Mouse (Mus musculus) limb, embryonic 13.5 days (tissue): ENCODE measurements around the gene Defb36. TPM values are rescaled to one million over a fixed set of nuclear protein-coding genes. Genes with fewer than 3 reads are reported as not detected.
A peak's percentile ranks its signal among the peaks of the same experiment; 100 is the strongest.

ENCODE experiments used
- ATAC-seq: fragments of 200-750 bp; cut with Nextera tagmentation; 2 replicates; pipeline ENCODE4 v1.8.0; 2017; ENCODE audit warnings: low read depth, moderate number of reproducible peaks, moderate TSS enrichment; ENCODE audit not compliant: low FRiP score
- H3K27ac ChIP-seq: fragments of 300-500 bp; sonication (generic); 2 replicates; pipeline ENCODE4 v1.5.1; 2015; ENCODE audit warnings: inconsistent platforms, mild to moderate bottlenecking, moderate library complexity
- H3K27me3 ChIP-seq: fragments of 300-500 bp; sonication (generic); 2 replicates; pipeline ENCODE4 v1.6.1; 2015; ENCODE audit warnings: mild to moderate bottlenecking, inconsistent platforms
- H3K36me3 ChIP-seq: fragments of 300-500 bp; sonication (generic); 2 replicates; pipeline ENCODE4 v1.6.1; 2015; ENCODE audit warnings: inconsistent platforms, mild to moderate bottlenecking, moderate library complexity
- H3K4me1 ChIP-seq: fragments of 300-500 bp; sonication (generic); 2 replicates; pipeline ENCODE4 v1.6.1; 2015; ENCODE audit warnings: inconsistent platforms
- H3K4me2 ChIP-seq: fragments of 300-500 bp; sonication (generic); replicated peaks from 2 replicates; pipeline ENCODE4 v1.6.1; 2015; ENCODE audit warnings: inconsistent platforms, mild to moderate bottlenecking, moderate library complexity
- H3K4me3 ChIP-seq: fragments of 300-500 bp; sonication (generic); 2 replicates; pipeline ENCODE4 v1.5.1; 2015; ENCODE audit warnings: moderate library complexity, mild to moderate bottlenecking, inconsistent platforms
- H3K9ac ChIP-seq: fragments of 300-500 bp; sonication (generic); 2 replicates; pipeline ENCODE4 v1.6.1; 2015; ENCODE audit warnings: mild to moderate bottlenecking, inconsistent platforms
- H3K9me3 ChIP-seq: fragments of 300-500 bp; sonication (generic); 2 replicates; pipeline ENCODE4 v1.6.1; 2016; ENCODE audit warnings: inconsistent platforms
- WGBS: fragments of 180-500 bp; shearing (Covaris S2); methylation state at CpG from one replicate; pipeline ENCODE4 v1.1.7; 2015; 5-methylcytosine and 5-hydroxymethylcytosine counted together
- polyA plus RNA-seq: library from polyadenylated mRNA; unstranded; fragments of >200 nt; fragmentation: Nextera tagmentation; extraction: Ambion mirVana; gene quantifications from 2 replicates; pipeline ENCODE4 v1.2.1, GENCODE M21; 2015

The Defb36 gene
- polyA plus RNA-seq, 1 experiment from 2014 or later, result not detected

DNA sequence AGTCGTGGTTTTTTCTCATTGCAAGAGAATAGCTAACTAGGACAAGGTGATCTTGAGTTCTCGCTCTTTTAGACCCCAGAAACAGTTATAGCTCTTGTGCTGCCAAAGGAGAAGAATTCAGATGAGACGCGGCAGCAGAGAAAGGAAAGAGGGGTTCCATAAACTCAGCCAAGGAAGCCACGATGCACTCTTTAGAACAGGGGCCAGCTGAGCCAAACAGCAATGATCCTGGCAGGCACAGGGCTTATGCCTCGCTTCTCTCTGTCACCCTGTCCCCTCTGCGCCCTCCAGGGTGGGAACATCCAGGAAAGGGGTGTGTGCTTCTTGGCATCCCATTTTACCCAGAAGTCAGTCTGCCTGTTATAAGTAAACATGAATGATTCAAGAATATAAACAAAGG lies 4.8 kb upstream of the Defb36 start, which contains the start of gene Defb45:
Defb45 (minus strand) TSS at position 101 of the 400 bp plus-strand sequence.
- H3K9ac ChIP-seq, result no peak within 1 kb of the TSS
- H3K4me3 ChIP-seq, result no peak within 1 kb of the TSS
- ATAC-seq, result no peak
- H3K4me1 ChIP-seq, result no peaks in the 10 kb centered on the region
- H3K4me2 ChIP-seq, result no peak within 1 kb of the TSS
- WGBS, result 60% methylated on average over 7 of the region's 7 CpGs
- H3K9me3 ChIP-seq, result no peaks in the 10 kb centered on the region
- H3K27me3 ChIP-seq, result no peaks in the 10 kb centered on the region
- H3K27ac ChIP-seq, result no peak within 1 kb of the TSS
- H3K36me3 ChIP-seq, result no peaks in the 10 kb centered on the region

DNA sequence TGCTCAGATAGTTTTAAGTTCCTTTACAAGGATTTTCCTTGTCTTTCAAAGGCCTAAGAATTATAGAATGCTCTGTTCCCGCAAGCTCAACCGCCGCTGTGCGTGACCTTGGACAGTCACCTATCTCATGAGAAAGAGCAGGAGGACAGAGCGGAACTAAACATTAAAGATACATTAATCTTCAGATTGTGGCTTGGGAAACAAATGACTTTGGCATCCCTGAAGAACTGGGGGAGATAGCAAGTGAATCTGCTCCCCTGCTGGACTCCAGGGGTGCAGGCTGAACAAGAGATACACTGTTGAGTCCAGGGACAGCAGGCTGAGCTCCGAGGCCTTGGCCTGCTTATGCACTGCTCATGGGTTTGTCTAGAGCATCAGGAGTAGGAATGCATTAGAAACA lies 4.1 kb upstream of the Defb36 start:
- Histone ChIP-seq H3K9me3 (no peaks in the 10 kb centered on the region), H3K36me3 (no peaks in the 10 kb centered on the region), H3K27me3 (no peaks in the 10 kb centered on the region), H3K4me3 (no peak overlapping the region), H3K9ac (no peak overlapping the region), H3K4me1 (no peaks in the 10 kb centered on the region), H3K4me2 (no peak overlapping the region), H3K27ac (no peak overlapping the region)
- WGBS, result 89% methylated on average over 6 of the region's 6 CpGs
- no peak for ATAC-seq

DNA sequence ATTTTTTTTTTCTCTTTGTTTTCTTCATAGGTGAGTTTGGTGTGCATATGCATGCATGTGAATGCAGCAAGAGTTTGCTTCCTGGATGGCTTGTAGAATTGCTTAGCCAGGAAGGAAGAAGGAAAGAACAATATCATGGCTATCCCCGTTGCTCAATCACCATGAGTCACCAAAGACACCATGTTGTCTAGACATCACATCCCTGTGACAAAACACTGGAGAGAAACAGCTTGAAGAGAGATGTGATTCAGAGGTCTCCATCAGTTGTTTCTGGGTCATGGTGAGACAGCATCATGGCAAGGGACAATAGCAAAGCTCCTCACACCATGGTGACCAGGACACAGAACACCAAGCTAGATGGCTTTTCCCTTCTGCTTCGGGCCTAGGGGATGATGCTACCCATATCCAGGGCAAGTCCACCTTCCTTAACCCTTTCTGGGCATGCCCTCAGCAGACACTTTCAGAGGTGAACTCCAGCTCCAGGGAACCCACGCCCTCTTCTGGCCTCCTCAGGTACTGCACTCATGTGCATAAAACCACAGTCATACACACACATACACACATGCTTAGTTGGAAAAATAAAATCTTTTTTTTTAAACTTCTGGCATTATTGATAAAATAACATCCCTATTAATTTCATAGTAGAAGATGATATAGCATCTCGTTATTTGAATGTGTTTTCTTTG lies 2.7 kb upstream of the Defb36 start:
- H3K4me1 ChIP-seq, result no peaks in the 10 kb centered on the region
- no peak overlapping the region for H3K27ac ChIP-seq
- no peaks in the 10 kb centered on the region for H3K9me3 ChIP-seq
- H3K4me3 ChIP-seq, result no peak overlapping the region
- H3K4me2 ChIP-seq, result no peak overlapping the region
- no peak overlapping the region for H3K9ac ChIP-seq
- WGBS, result 74% methylated on average over 4 of the region's 4 CpGs
- no peaks in the 10 kb centered on the region for H3K36me3 ChIP-seq
- no peak for ATAC-seq
- H3K27me3 ChIP-seq, result no peaks in the 10 kb centered on the region

DNA sequence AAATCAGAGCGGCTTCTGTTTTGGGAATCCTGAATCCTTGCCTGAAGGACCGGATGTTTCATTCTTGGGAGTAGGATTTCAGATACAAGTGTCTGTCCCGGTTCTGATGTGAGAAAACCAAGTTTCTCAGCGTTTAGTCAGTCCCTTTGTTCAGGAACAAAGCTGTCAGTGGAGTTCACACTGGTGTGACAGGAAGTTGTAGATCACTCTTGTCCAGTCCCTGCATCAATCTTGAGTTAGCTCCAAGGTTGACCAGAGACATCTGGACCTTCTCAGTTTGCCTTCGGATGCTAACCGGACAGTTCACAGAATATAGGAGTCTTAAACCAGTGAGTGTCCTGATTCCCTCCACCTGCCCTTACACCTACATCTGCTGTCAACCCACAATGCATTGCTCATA lies 3.6 kb downstream of the Defb36 start:
- Histone ChIP-seq H3K9me3 (no peaks in the 10 kb centered on the region), H3K4me2 (no peak overlapping the region), H3K4me1 (no peaks in the 10 kb centered on the region), H3K27me3 (no peaks in the 10 kb centered on the region), H3K36me3 (no peaks in the 10 kb centered on the region), H3K9ac (no peak overlapping the region), H3K27ac (no peak overlapping the region), H3K4me3 (no peak overlapping the region)
- no peak for ATAC-seq
- WGBS, result 50% methylated on average over 6 of the region's 6 CpGs

DNA sequence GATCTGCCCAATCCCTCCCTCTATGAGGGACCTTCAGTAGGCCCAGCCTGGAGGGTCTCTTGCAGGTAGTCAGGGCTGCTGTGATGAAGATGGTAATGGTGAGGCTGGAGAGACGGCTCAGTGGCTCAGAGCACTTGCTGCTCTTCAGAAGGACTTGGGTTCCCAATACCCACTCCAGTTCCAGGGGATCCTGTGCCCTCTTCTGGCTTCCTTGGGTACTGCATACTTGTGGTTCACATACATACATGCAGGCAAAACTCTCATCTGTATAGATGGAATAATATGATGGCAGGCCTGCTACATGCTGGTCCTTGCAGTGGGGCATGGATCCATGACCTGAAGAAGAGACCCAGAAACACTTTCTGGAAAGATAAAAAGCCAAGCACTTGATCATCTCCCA lies 4.6 kb downstream of the Defb36 start:
- no peak for ATAC-seq
- 75% methylated on average over 1 of the region's 1 CpGs for WGBS

DNA sequence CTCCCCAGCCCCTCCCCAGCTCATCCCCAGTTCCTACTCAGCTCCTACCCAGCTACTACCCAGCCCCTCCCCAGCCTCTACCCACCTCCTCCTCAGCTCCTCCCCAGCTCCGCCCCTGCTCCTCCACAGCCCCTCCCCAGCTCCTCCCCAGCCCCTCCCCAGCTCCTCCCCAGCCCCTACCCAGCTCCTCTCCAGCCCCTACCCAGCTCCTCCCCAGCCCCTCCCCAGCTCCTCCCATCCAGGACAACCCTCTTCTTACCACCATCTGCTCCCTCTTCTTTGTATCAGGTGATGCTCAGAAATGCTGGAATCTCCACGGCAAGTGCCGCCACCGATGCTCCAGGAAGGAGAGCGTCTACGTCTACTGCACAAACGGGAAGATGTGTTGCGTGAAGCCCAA lies 8.1 kb downstream of the Defb36 start:
- no peak overlapping the region for H3K27ac ChIP-seq
- no peaks in the 10 kb centered on the region for H3K27me3 ChIP-seq
- no peak; the same call in 1 of the 2 replicates for ATAC-seq
- no peaks in the 10 kb centered on the region for H3K9me3 ChIP-seq
- H3K4me3 ChIP-seq, result no peak overlapping the region
- WGBS, result 37% methylated on average over 7 of the region's 8 CpGs
- no peak overlapping the region for H3K4me2 ChIP-seq
- no peaks in the 10 kb centered on the region for H3K36me3 ChIP-seq
- H3K9ac ChIP-seq, result no peak overlapping the region
- no peaks in the 10 kb centered on the region for H3K4me1 ChIP-seq

More for the DNA sequence above, 4.6 kb downstream of the Defb36 start:
- no peaks in the 10 kb centered on the region for H3K4me1 ChIP-seq
- H3K9ac ChIP-seq, result no peak overlapping the region
- no peaks in the 10 kb centered on the region for H3K9me3 ChIP-seq
- H3K27ac ChIP-seq, result no peak overlapping the region
- no peaks in the 10 kb centered on the region for H3K36me3 ChIP-seq
- no peaks in the 10 kb centered on the region for H3K27me3 ChIP-seq
- no peak overlapping the region for H3K4me3 ChIP-seq
- H3K4me2 ChIP-seq, result no peak overlapping the region

DNA sequence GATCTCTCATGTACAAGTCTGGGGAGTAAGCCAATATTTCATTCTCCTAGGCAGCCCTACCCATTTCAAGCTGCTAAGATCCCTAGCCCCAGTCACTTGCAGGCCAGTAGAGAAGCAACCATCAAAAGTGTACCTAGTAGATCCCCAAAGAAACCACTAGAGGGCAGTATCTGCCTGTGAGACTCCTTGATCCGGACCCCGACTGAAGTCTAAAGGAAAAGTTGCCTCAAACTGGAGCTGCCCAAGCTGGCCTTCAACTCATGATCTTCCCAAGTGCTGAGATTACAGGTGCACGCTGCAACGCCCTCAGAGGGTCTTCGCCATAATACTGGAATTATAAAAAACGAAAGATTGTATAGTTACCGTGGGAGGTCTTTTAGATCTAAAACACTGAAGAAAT lies 11.4 kb downstream of the Defb36 start:
- Histone ChIP-seq H3K4me2 (no peak overlapping the region), H3K27ac (no peak overlapping the region), H3K9me3 (no peaks in the 10 kb centered on the region), H3K4me3 (no peak overlapping the region), H3K4me1 (no peaks in the 10 kb centered on the region), H3K36me3 (no peaks in the 10 kb centered on the region), H3K27me3 (no peaks in the 10 kb centered on the region), H3K9ac (no peak overlapping the region)
- ATAC-seq, result 0 out of 2 replicates have a peak, but pooled peaks have one; percentile 36
- 10% methylated on average over 7 of the region's 7 CpGs for WGBS

DNA sequence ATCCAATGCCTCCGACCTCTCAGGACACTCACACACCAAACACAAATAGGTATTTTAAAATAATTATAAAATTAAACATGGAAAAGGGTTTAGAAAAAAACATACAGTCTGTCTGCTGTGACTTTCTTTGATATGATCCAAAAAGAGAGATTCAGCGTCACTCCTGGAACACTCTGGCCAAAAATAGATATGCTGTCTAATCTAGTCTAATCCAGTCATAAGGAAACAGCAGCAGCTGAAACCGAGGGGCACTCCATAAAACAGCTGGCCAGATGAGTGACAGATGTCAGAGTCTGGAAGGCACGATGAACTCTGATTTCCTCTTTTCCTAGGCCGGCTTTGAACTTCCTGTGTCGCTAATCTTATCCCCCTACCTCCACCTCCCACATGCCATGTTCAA lies 12.3 kb downstream of the Defb36 start:
- WGBS, result 72% methylated on average over 6 of the region's 6 CpGs

DNA sequence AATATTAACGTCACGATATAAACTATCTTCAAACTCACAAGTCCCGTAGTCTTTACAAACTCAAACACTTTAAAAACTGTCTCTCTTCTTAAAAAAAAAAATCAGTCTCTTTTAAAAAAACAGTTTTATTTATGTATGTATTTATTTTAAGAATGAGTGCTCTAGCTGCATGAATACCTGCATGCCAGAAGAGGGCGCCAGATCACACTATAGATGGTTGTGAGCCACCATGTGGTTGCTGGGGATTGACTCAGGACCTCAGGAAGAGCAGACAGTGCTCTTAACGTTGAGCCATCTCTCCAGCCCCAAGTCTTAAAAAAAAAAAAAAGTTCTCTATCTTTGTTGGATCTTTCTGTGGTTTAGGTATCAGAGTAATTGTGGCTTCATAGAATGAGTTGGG lies 13.2 kb downstream of the Defb36 start:
- Histone ChIP-seq H3K9me3 (no peaks in the 10 kb centered on the region), H3K27me3 (no peaks in the 10 kb centered on the region), H3K4me1 (no peaks in the 10 kb centered on the region), H3K4me2 (no peak overlapping the region), H3K9ac (no peak overlapping the region), H3K27ac (no peak overlapping the region), H3K36me3 (no peaks in the 10 kb centered on the region), H3K4me3 (no peak overlapping the region)
- 59% methylated on average over 5 of the region's 5 CpGs for WGBS
- ATAC-seq, result no peak

More for the DNA sequence above, 12.3 kb downstream of the Defb36 start:
- Histone ChIP-seq H3K4me3 (no peak overlapping the region), H3K4me2 (no peak overlapping the region), H3K36me3 (no peaks in the 10 kb centered on the region), H3K9ac (no peak overlapping the region), H3K27me3 (no peaks in the 10 kb centered on the region), H3K4me1 (no peaks in the 10 kb centered on the region), H3K9me3 (no peaks in the 10 kb centered on the region), H3K27ac (no peak overlapping the region)
- ATAC-seq, result no peak

DNA sequence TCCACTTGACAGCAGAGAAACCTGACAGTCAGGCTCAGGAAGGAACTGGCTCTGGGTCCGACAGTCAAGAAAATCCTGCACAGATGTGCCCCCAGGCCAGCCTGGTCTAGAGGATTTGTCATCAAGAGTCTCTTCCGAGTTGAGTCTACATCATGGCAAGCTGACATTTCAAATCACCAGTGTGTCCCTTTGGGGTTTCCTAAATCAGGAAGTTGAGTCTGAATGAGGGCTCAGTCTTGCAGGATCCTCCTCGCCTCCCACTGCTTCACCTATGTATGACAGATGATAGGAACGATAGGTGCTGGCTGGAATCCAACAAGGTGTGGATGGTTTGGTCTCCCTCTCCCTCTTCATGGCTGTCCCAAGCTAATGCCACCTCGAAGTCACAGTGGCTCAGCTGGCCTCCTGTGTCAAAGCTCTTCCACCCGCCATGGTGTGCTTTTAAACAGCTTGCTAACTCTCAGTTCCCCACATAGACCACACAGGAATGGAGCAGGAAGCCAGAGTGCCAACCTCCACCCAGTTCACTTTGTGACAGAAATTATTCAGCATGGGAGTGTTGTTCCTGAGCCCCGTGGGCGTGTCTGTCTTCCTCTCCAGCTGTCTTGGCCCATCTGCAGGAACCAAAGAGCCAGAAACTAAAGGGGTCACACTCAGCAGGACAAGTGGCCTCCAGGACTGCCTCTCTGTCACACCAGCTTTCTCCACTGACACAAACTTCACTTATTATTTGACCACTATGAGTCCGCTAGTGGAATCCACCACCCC lies 16.4 kb downstream of the Defb36 start:
- ATAC-seq, result no peak

DNA sequence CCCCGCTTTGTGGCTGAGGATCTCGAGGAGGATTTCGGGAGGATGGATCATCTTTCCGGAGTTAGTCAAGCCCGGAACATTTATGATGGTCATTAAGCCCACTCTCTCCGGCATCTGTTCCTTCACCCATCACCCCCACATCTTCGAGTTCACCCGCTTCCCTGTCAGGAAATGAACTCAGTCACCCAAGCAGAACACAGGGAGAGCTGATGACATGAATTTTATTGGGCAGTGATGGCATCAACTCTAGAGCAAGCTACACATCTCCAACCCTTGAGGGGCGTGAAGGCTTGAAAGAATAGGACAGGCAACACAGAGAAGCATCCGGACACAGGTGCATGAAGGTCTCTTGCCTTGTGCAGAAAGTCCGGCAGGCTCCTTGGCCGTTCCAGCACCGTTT lies 18.0 kb downstream of the Defb36 start:
- Histone ChIP-seq H3K4me2 (no peak overlapping the region), H3K27ac (no peak overlapping the region), H3K36me3 (no peaks in the 10 kb centered on the region), H3K27me3 (peaks cover 32% of the 10 kb centered on the region), H3K9ac (no peak overlapping the region), H3K4me3 (no peak overlapping the region), H3K9me3 (no peaks in the 10 kb centered on the region), H3K4me1 (peaks cover 8% of the 10 kb centered on the region)
- WGBS, result 75% methylated on average over 13 of the region's 13 CpGs
- ATAC-seq, result no peak

More for the DNA sequence above, 16.4 kb downstream of the Defb36 start:
- no peak overlapping the region for H3K4me2 ChIP-seq
- no peaks in the 10 kb centered on the region for H3K9me3 ChIP-seq
- H3K9ac ChIP-seq, result no peak overlapping the region
- H3K4me3 ChIP-seq, result no peak overlapping the region
- H3K36me3 ChIP-seq, result no peaks in the 10 kb centered on the region
- H3K27me3 ChIP-seq, result peaks cover 16% of the 10 kb centered on the region
- H3K27ac ChIP-seq, result no peak overlapping the region
- H3K4me1 ChIP-seq, result no peaks in the 10 kb centered on the region
- 71% methylated on average over 9 of the region's 9 CpGs for WGBS

DNA sequence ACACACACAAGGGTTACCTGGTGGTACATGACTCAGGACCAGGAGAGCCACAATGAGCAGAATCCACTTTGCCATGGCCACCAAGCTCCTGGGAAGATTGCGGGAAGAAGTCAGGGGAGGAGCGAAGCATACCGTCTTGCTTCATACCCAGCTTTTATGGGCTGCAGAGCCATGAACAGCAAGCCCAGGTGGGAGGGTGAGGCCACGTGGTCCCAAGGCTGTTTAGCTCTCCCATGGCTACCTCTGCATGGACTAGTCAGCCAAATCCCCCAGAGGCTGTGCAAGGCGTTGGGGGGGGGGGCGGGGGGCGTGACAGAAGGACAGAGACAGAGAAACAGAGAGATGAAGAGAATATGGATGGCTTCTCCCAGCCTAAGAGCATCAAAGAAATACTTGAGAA lies 18.8 kb downstream of the Defb36 start, which contains the start of gene Defb25:
Defb25 (minus strand) TSS at position 101 of the 400 bp plus-strand sequence.
- H3K4me1 ChIP-seq, result peaks cover 15% of the 10 kb centered on the region
- ATAC-seq, result no peak
- H3K27me3 ChIP-seq, result peaks cover 40% of the 10 kb centered on the region
- no peaks in the 10 kb centered on the region for H3K36me3 ChIP-seq
- no peak within 1 kb of the TSS for H3K9ac ChIP-seq
- 70% methylated on average over 7 of the region's 7 CpGs for WGBS
- no peak within 1 kb of the TSS for H3K4me2 ChIP-seq
- H3K4me3 ChIP-seq, result no peak within 1 kb of the TSS
- no peaks in the 10 kb centered on the region for H3K9me3 ChIP-seq
- no peak within 1 kb of the TSS for H3K27ac ChIP-seq
